Comparison of ENCODE assay signal across 8 mouse cellular contexts in the genomic region with DNA sequence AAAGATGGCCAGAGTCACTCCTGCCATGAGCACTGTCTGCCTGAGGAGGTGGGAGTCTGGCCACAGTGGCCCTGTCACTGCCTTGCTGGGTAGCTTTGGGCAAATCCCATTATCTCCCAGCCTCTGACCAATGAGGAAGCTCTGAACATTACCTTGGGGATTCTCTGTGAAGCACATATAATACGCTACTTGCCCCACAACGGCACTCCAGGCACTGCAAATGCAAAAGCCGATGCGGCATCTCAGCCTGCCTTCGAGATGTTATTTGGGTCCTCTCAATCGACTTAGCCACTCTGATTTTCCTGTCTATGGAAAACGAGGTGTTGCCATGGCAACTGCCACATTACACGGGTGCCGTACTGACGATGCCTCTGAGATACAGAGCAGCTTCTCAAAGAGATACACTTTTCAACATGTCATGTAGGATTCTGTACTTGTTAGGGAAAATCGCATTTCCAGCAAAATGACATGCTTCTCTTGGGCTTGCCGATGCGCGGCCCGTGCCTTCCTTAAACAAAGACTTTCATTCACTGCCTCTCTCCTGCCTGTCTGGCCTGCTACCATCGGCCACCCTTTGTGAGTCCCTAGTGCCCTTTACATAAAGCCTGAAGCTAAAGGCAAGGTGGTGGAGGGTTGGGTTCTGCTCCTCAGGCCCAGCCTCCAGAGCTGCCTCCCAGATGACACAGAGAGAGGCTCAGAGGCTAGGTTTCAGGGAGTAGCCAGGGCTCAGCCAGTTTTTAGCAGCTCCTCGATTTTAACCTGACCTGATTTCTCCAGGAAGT.
DNase-seq lines count a peak whose midpoint lies in the region; ATAC-seq lines count a peak whose summit lies in the region.

No protein-coding gene starts in this region.

- H3K27ac ChIP-seq in kidney, embryonic 15.5 days, result no peak overlapping the region

- H3K27me3 ChIP-seq in kidney, embryonic 15.5 days, result no peaks in the 10 kb centered on the region

- WGBS in kidney, embryonic 15.5 days, result 67% methylated on average over 17 of the region's 17 CpGs

- H3K4me1 ChIP-seq in kidney, embryonic 15.5 days, result peaks cover 11% of the 10 kb centered on the region

- H3K4me3 ChIP-seq in kidney, embryonic 15.5 days (replicated peaks), result no peak overlapping the region

- H3K9ac ChIP-seq in kidney, embryonic 15.5 days, result no peak overlapping the region

- intact Hi-C loops in left cerebral cortex, postnatal 25 days (cut with DNase I), result loop anchor here (5.0 kb wide), 1 partner anchor 60 kb away; no protein-coding TSS in a partner anchor

- H3K9me3 ChIP-seq in kidney, embryonic 15.5 days (replicated peaks), result no peaks in the 10 kb centered on the region

- DNase-seq in cerebellum, adult 11 months, result peak; percentile 27
- peak; percentile 56 to 66 for DNase-seq in frontal cortex, postnatal 25 days (ENCODE audit: low spot score in 2 of 2)
- DNase-seq in left cerebral cortex, postnatal 25 days (ENCODE audit: low spot score in 2 of 2), result peak; percentile 88 to 95
- peak; percentile 30 for DNase-seq in retina, postnatal 7 days (ENCODE audit: low read depth, low spot score)
- no peak for DNase-seq in adrenal gland, postnatal 25 days
- no peak for DNase-seq in lung, postnatal 14 days

- no peaks in the 10 kb centered on the region for H3K36me3 ChIP-seq in kidney, embryonic 15.5 days

- no peak overlapping the region for H3K4me2 ChIP-seq in kidney, embryonic 15.5 days

- ATAC-seq in cerebellum, adult (ENCODE audit: insufficient number of reproducible peaks, low FRiP score, low TSS enrichment), result no peak
- ATAC-seq in kidney, embryonic 15.5 days (replicated peaks; ENCODE audit: low FRiP score), result no peak

Comparison
In these comparisons a context has a peak if more than half of its experiments do, and no peak if none do; other contexts are left out.
1. DNase-seq: peak in cerebellum, adult 11 months (single experiment), frontal cortex, postnatal 25 days (2 of 2), left cerebral cortex, postnatal 25 days (2 of 2) and retina, postnatal 7 days (single experiment); none in adrenal gland, postnatal 25 days (single experiment) and lung, postnatal 14 days (single experiment).